Mouse (Mus musculus): ENCODE data around the gene Ugt2a1. TPM values are rescaled to one million over a fixed set of nuclear protein-coding genes. Genes with fewer than 3 reads are reported as not detected.
"Not testable (repeated sequence)": the region's sequence is repeated elsewhere in the genome, so short reads cannot be mapped to it uniquely, and the experiment has no call there.

The Ugt2a1 gene
- polyA plus RNA-seq, 1 experiment from 2014 or later = not detected

GRCm38 (mm10) chr5:87452514-87452913 is 38.2 kb downstream of the Ugt2a1 start:
- H3K27ac ChIP-seq; H3K79me2 ChIP-seq (ENCODE audit: inconsistent target); H3K4me3 ChIP-seq (ENCODE audit: inconsistent target); H3K36me3 ChIP-seq (ENCODE audit: inconsistent target): not testable (repeated sequence)
- WGBS (ENCODE audit: missing documents) = 74% methylated on average over 3 of the region's 5 CpGs

GRCm38 (mm10) chr5:87436264-87436663 is 54.4 kb downstream of the Ugt2a1 start:
- H3K4me3 ChIP-seq (ENCODE audit: inconsistent target) = no peak overlapping the region
- no peaks in the 10 kb centered on the region for H3K79me2 ChIP-seq (ENCODE audit: inconsistent target)
- no peak overlapping the region for H3K27ac ChIP-seq
- no peaks in the 10 kb centered on the region for H3K36me3 ChIP-seq (ENCODE audit: inconsistent target)
- WGBS (ENCODE audit: missing documents) = 41% methylated on average over 3 of the region's 3 CpGs

- WGBS (ENCODE audit: missing documents) = 67% methylated on average over 3 of the region's 3 CpGs
- H3K79me2 ChIP-seq (ENCODE audit: inconsistent target) = no peaks in the 10 kb centered on the region
- no peak overlapping the region for H3K27ac ChIP-seq
- H3K36me3 ChIP-seq (ENCODE audit: inconsistent target) = no peaks in the 10 kb centered on the region
- no peak overlapping the region for H3K4me3 ChIP-seq (ENCODE audit: inconsistent target)
These were observed 65.0 kb downstream of the Ugt2a1 start for GRCm38 (mm10) chr5:87425676-87426075.

DNA sequence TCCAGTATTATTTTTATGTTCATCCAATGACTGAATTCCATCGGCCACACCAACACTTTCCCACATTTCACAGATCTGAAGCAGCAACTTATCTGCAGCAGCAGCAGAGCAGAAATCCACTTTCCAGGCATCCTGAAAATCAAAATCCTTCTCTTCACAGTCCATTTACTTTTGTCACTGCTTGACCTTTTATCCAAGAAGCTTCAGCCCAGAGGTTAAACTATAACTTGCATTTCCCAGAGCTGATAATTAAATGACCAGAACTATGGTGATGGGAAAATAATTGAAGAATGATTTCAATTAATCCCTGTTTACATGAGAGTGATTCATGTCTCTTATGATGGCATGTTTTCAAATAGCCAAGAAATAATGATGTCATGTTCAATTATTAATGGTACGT is 66.6 kb downstream of the Ugt2a1 start, which contains the start of gene Ugt2b38:
Gene Ugt2b38 (minus strand): TSS at position 163 of the 400 bp plus-strand sequence.
- H3K27ac ChIP-seq; H3K79me2 ChIP-seq (ENCODE audit: inconsistent target); H3K36me3 ChIP-seq (ENCODE audit: inconsistent target); H3K4me3 ChIP-seq (ENCODE audit: inconsistent target): not testable (repeated sequence)
- WGBS (ENCODE audit: missing documents) = 90% methylated on average over 1 of the region's 2 CpGs

Other genes starting within 250 kb of the Ugt2a1 start
- gene Ugt2b37, start 236.1 kb downstream of the Ugt2a1 start, polyA plus RNA-seq (2018) = not detected in 3 replicates
- not detected in 3 replicates for gene Ugt2a3, start 153.7 kb downstream of the Ugt2a1 start, polyA plus RNA-seq (2018)
- not detected in 3 replicates for gene Ugt2b38, start 66.7 kb downstream of the Ugt2a1 start, polyA plus RNA-seq (2018)
- not detected in 3 replicates for gene Ugt2a2, start 8.6 kb downstream of the Ugt2a1 start, polyA plus RNA-seq (2018)
- gene Gm43638, start 4.1 kb downstream of the Ugt2a1 start, polyA plus RNA-seq (2018) = not detected in 3 replicates
- not detected in 3 replicates for gene Sult1b1, start 47.3 kb upstream of the Ugt2a1 start, polyA plus RNA-seq (2018)
- gene Sult1d1, start 78.2 kb upstream of the Ugt2a1 start, polyA plus RNA-seq (2018) = not detected in 3 replicates
- not detected in 3 replicates for gene Sult1e1, start 100.7 kb upstream of the Ugt2a1 start, polyA plus RNA-seq (2018)
- not detected in 3 replicates for gene Csn1s1, start 175.3 kb upstream of the Ugt2a1 start, polyA plus RNA-seq (2018)
- not detected in 3 replicates for gene Csn2, start 208.8 kb upstream of the Ugt2a1 start, polyA plus RNA-seq (2018)

All from macrophage (primary cell).